Mouse (Mus musculus) small intestine, adult 2 months (tissue): Measurements from ENCODE around the gene Tmem91.

ENCODE experiments used
- CTCF ChIP-seq: fragments of 200-500 bp; IDR thresholded peaks from 2 replicates; pipeline ENCODE4 v1.5.1; 2012; ENCODE audit warnings: low read depth, mild to moderate bottlenecking, control low read depth, inconsistent platforms, low read length, moderate library complexity, mixed read lengths; ENCODE audit not compliant: insufficient replicate concordance, insufficient read length; ENCODE audit errors: extremely low read depth
- POLR2A ChIP-seq: fragments of 200-500 bp; IDR thresholded peaks from 2 replicates; pipeline ENCODE4 v1.6.1; 2012; ENCODE audit warnings: low read depth, mild to moderate bottlenecking, control low read depth, inconsistent platforms, low read length, moderate library complexity

DNA sequence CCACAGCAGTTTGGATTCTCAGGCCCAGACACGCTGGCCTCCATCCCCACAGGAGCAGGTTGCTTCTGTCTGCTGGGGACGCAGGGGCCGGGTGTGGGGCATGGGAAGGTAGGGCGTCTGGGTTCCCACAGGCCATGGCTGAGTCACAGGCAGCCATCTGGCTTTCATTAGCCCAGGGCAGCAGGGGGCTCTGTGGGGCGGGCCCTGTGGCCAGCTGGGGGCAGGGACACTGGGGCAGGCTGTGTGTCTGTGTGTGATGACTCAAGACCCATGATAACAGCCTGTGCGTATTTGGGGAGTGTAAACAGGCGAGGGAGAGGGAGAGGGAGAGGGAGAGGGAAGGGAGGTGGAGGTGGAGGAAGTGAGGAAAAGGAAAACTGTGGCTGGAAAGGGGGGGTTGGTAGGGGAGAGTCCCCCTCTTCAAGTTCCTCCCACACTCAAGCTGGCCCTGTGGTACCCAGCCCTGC is 36.8 kb upstream of the Tmem91 start:
- TF ChIP-seq CTCF (no peak), POLR2A (no peak)
